Mouse (Mus musculus) kidney, postnatal 14 days (tissue): ENCODE data around the gene Spon2.

ENCODE experiments used
- DNase-seq: peaks from one replicate; pipeline ENCODE4 v3.0.0; 2022; ENCODE audit warnings: mixed read lengths

Spon2 gene

GRCm38 (mm10) chr5:33214723-33215122 is 3.5 kb downstream of the Spon2 start:
- DNase-seq: no peak

GRCm38 (mm10) chr5:33211254-33211653 is 7.0 kb downstream of the Spon2 start:
- no peak for DNase-seq

GRCm38 (mm10) chr5:33210515-33210914 is 7.7 kb downstream of the Spon2 start:
- DNase-seq: no peak

GRCm38 (mm10) chr5:33208533-33209245 is 9.6 kb downstream of the Spon2 start:
- no peak for DNase-seq

- DNase-seq: no peak
These were observed 11.1 kb downstream of the Spon2 start for GRCm38 (mm10) chr5:33207136-33207535.

GRCm38 (mm10) chr5:33206328-33206727 is 11.9 kb downstream of the Spon2 start:
- DNase-seq: no peak

- no peak for DNase-seq
These were observed 14.0 kb downstream of the Spon2 start for GRCm38 (mm10) chr5:33204284-33204683.

- DNase-seq: peak; percentile 85
These were observed 14.5 kb downstream of the Spon2 start for GRCm38 (mm10) chr5:33203691-33204242.

GRCm38 (mm10) chr5:33203171-33203565 is 15.1 kb downstream of the Spon2 start:
- DNase-seq: no peak

GRCm38 (mm10) chr5:33202516-33203170 is 15.6 kb downstream of the Spon2 start:
- no peak for DNase-seq

- no peak for DNase-seq
These were observed 16.6 kb downstream of the Spon2 start for GRCm38 (mm10) chr5:33201697-33202096.

- DNase-seq: no peak
These were observed 18.2 kb downstream of the Spon2 start for GRCm38 (mm10) chr5:33200071-33200470.

- no peak for DNase-seq
These were observed 22.9 kb downstream of the Spon2 start for GRCm38 (mm10) chr5:33195246-33195852.

GRCm38 (mm10) chr5:33193567-33193966 is 24.7 kb downstream of the Spon2 start:
- DNase-seq: no peak
